Mouse (Mus musculus): ENCODE measurements around the gene Trp53rka. TPM values are rescaled to one million over a fixed set of nuclear protein-coding genes. Genes with fewer than 3 reads are reported as not detected.

Trp53rka gene
- total RNA-seq, 2 experiments from 2014 or later: 2.9 TPM; not detected in 1

Other genes starting within 250 kb of the Trp53rka start
- gene Slc35c2, start 205.5 kb downstream of the Trp53rka start, total RNA-seq (2015; ENCODE audit: low replicate concordance): 11.9 and 18.0 TPM in 2 replicates
- 5.2 and 10.5 TPM in 2 replicates for gene Slc35c2, start 205.5 kb downstream of the Trp53rka start, total RNA-seq (2017; ENCODE audit: low replicate concordance)
- gene Elmo2, start 166.8 kb downstream of the Trp53rka start, total RNA-seq (2015; ENCODE audit: low replicate concordance): 16.3 and 25.9 TPM in 2 replicates
- 8.6 and 13.1 TPM in 2 replicates for gene Elmo2, start 166.8 kb downstream of the Trp53rka start, total RNA-seq (2017; ENCODE audit: low replicate concordance)
- not detected in 2 replicates for gene Zfp663, start 124.6 kb downstream of the Trp53rka start, total RNA-seq (2015; ENCODE audit: low replicate concordance)
- not detected in 2 replicates for gene Zfp663, start 124.6 kb downstream of the Trp53rka start, total RNA-seq (2017; ENCODE audit: low replicate concordance)
- gene Zfp334, start 105.1 kb downstream of the Trp53rka start, total RNA-seq (2015; ENCODE audit: low replicate concordance): not detected in 2 replicates
- not detected in 2 replicates for gene Zfp334, start 105.1 kb downstream of the Trp53rka start, total RNA-seq (2017; ENCODE audit: low replicate concordance)
- not detected in 2 replicates for gene Ocstamp, start 92.9 kb downstream of the Trp53rka start, total RNA-seq (2015; ENCODE audit: low replicate concordance)
- gene Ocstamp, start 92.9 kb downstream of the Trp53rka start, total RNA-seq (2017; ENCODE audit: low replicate concordance): not detected in 2 replicates
- not detected in 2 replicates for gene Slc13a3, start 20.1 kb downstream of the Trp53rka start, total RNA-seq (2015; ENCODE audit: low replicate concordance)
- gene Slc13a3, start 20.1 kb downstream of the Trp53rka start, total RNA-seq (2017; ENCODE audit: low replicate concordance): 0.13 and 0.91 TPM in 2 replicates
- not detected in 2 replicates for gene Slc2a10, start 10.5 kb upstream of the Trp53rka start, total RNA-seq (2015; ENCODE audit: low replicate concordance)
- not detected in 2 replicates for gene Slc2a10, start 10.5 kb upstream of the Trp53rka start, total RNA-seq (2017; ENCODE audit: low replicate concordance)
- not detected in 2 replicates for gene Eya2, start 101.7 kb upstream of the Trp53rka start, total RNA-seq (2015; ENCODE audit: low replicate concordance)
- gene Eya2, start 101.7 kb upstream of the Trp53rka start, total RNA-seq (2017; ENCODE audit: low replicate concordance): 0.77 TPM in 1 of 2 replicates, not detected in the other